Mouse (Mus musculus): ENCODE measurements around the gene Unc50. TPM values are rescaled to one million over a fixed set of nuclear protein-coding genes. Genes with fewer than 3 reads are reported as not detected.

Unc50 gene
- 100 to 1,000 TPM; 102 to 109 TPM for polyA plus RNA-seq (2017; shearing (Covaris generic))

GRCm38 (mm10) chr1:37429366-37430296, at the start of gene Unc50, which contains the start of gene Coa5:
TSS of gene Unc50 (plus strand) at chr1:37430139.
TSS of gene Coa5 (minus strand) at chr1:37430103.

Other genes with a start within 250 kb of the Unc50 start
- gene Cnga3, start 215.7 kb upstream of the Unc50 start, polyA plus RNA-seq (2017; shearing (Covaris generic)): 1 to 10 TPM in 1 of 2 experiments, under 1 TPM in 1; 0.07 to 1.2 TPM
- 10 to 100 TPM; 18.2 to 22.2 TPM for gene Inpp4a, start 130.3 kb upstream of the Unc50 start, polyA plus RNA-seq (2017; shearing (Covaris generic))
- 10 to 100 TPM; 68.5 to 72.1 TPM for gene Coa5, start within 50 bp of the Unc50 start, polyA plus RNA-seq (2017; shearing (Covaris generic))
- 10 to 100 TPM in 1 of 2 experiments, 1 to 10 TPM in 1; 9.5 to 18.4 TPM for gene Mgat4a, start 110.9 kb downstream of the Unc50 start, polyA plus RNA-seq (2017; shearing (Covaris generic))

All from inflammation-experienced regulatory T-cells (primary cell).